Mouse (Mus musculus): ENCODE results near the gene Dcst1. TPM values are rescaled to one million over a fixed set of nuclear protein-coding genes. Genes with fewer than 3 reads are reported as not detected.

Gene Dcst1
- polyA plus RNA-seq, 1 experiment from 2014 or later, result 0.23 TPM

DNA sequence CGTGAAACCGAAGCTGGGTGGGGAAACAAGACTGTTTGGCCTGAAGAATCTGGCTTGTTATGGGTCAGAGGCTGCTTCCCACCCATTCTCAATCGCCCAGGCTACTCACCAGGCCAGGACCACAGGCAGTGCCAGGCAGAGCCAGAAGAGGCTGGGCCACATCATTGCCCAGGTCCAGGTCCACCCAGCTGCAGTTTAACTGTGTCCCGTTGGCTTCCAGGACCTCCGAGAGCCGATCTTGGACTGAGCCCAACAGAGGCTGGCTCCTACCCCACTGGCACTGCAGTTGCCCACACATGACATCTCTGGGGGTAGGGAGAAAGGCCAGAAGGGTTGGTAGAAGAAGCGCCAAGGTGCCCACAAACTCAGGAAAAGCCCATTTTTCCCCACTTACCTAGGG, 21.8 kb downstream of the Dcst1 start:
- no peak overlapping the region for H3K27ac ChIP-seq (ENCODE audit: low read depth, low read length)
- H3K36me3 ChIP-seq (ENCODE audit: control insufficient read depth, insufficient read depth, low read length), result no peaks in the 10 kb centered on the region
- no peak for DNase-seq (ENCODE audit: low spot score, missing footprints)
- H3K4me1 ChIP-seq (ENCODE audit: control insufficient read depth, insufficient read depth, low read length), result peaks cover 12% of the 10 kb centered on the region
- no peak overlapping the region for H3K9ac ChIP-seq (ENCODE audit: low read length)
- H3K4me2 ChIP-seq, result no peak overlapping the region
- WGBS, result 88% methylated on average over 7 of the region's 7 CpGs
- peaks cover 4% of the 10 kb centered on the region; the same call in 1 of the 2 replicates for H3K27me3 ChIP-seq (ENCODE audit: control insufficient read depth, insufficient read depth, low read length)
- no peak overlapping the region for H3K4me3 ChIP-seq (ENCODE audit: low read depth, low read length)
- ATAC-seq (ENCODE audit: low FRiP score), result no peak
- H3K9me3 ChIP-seq (ENCODE audit: control insufficient read depth, low read length), result no peaks in the 10 kb centered on the region

DNA sequence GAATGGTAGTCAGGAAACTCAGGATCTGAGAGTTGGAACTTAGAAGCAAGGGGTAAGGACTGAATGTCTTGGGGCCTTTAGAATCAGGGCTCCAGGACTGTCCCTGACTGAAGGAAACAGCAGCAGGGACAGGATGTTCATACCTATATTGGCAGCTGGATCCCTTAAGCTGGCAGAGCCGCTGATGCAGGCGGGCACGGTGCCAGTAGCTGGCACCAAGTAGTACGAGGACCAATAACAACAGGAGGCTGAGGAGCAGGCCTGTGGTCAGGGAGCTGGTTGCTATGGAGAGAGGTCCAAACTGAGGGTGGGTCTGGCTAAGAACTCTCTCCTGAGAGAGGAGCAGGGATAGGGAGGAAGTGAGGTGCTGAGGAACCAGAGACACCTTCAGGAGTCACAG, 23.3 kb downstream of the Dcst1 start:
- Histone ChIP-seq H3K4me1 (ENCODE audit: control insufficient read depth, insufficient read depth, low read length) (peaks cover 19% of the 10 kb centered on the region), H3K4me3 (ENCODE audit: low read depth, low read length) (no peak overlapping the region), H3K36me3 (ENCODE audit: control insufficient read depth, insufficient read depth, low read length) (no peaks in the 10 kb centered on the region), H3K27ac (ENCODE audit: low read depth, low read length) (no peak overlapping the region), H3K4me2 (no peak overlapping the region), H3K27me3 (ENCODE audit: control insufficient read depth, insufficient read depth, low read length) (no peaks in the 10 kb centered on the region), H3K9ac (ENCODE audit: low read length) (no peak overlapping the region), H3K9me3 (ENCODE audit: control insufficient read depth, low read length) (no peaks in the 10 kb centered on the region)
- no peak for ATAC-seq (ENCODE audit: low FRiP score)
- 95% methylated on average over 4 of the region's 4 CpGs for WGBS
- DNase-seq (ENCODE audit: low spot score, missing footprints), result no peak

DNA sequence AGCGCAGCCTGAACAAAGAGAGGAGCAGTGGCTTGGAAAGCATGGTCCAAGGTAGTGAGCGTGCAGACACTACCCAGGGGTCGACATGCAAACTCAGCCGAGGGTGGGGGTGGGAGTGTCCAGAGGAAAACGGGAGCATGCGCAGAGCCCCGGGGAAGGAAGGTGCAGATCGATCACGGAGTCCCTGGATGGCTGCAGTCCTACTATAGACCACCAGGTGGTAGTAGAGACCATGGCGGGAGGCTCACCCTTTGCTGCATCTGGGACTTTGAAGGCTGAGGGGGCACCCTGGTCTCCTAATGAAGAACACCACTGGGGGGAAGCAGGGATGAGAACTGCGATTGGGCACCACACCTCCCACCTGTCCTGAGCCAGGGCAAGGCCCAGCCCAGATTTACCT, 24.6 kb downstream of the Dcst1 start:
- Histone ChIP-seq H3K27me3 (ENCODE audit: control insufficient read depth, insufficient read depth, low read length) (no peaks in the 10 kb centered on the region), H3K4me1 (ENCODE audit: control insufficient read depth, insufficient read depth, low read length) (peaks cover 26% of the 10 kb centered on the region), H3K4me2 (peak overlapping the region; percentile 51), H3K4me3 (ENCODE audit: low read depth, low read length) (peak overlapping the region; percentile 18; the same call in 1 of the 2 replicates), H3K9ac (ENCODE audit: low read length) (0 out of 2 replicates have a peak overlapping the region, but pooled peaks have one; percentile 44), H3K9me3 (ENCODE audit: control insufficient read depth, low read length) (no peaks in the 10 kb centered on the region), H3K36me3 (ENCODE audit: control insufficient read depth, insufficient read depth, low read length) (no peaks in the 10 kb centered on the region), H3K27ac (ENCODE audit: low read depth, low read length) (no peak overlapping the region)
- 2% methylated on average over 11 of the region's 11 CpGs for WGBS
- peak; percentile 99 for DNase-seq (ENCODE audit: low spot score, missing footprints)
- ATAC-seq (ENCODE audit: low FRiP score), result peak; percentile 57

DNA sequence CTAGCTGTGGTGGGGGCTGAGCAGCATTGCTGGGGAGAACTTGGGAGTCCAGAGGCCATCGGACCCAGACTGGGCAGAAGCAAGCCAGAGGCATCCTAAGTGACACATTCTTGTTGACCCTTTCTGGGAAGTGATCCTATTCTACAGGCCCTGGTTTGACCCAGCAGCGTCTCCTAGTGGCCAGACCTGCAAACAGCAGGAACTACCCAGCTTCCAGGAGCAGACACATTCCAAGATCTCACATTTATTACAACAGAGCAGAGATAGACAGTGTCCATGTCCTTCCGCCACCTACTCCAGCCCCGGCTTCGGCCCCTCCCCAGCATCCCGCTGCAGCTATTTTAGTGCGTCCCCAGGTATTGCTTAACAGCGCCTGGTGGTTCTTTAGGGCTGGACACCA, 25.6 kb downstream of the Dcst1 start:
- Histone ChIP-seq H3K4me2 (peak overlapping the region; percentile 5; the same call in 1 of the 2 replicates), H3K9ac (ENCODE audit: low read length) (no peak overlapping the region), H3K9me3 (ENCODE audit: control insufficient read depth, low read length) (no peaks in the 10 kb centered on the region), H3K4me3 (ENCODE audit: low read depth, low read length) (no peak overlapping the region), H3K36me3 (ENCODE audit: control insufficient read depth, insufficient read depth, low read length) (no peaks in the 10 kb centered on the region), H3K4me1 (ENCODE audit: control insufficient read depth, insufficient read depth, low read length) (peaks cover 26% of the 10 kb centered on the region), H3K27me3 (ENCODE audit: control insufficient read depth, insufficient read depth, low read length) (peaks cover 5% of the 10 kb centered on the region; the same call in 1 of the 2 replicates), H3K27ac (ENCODE audit: low read depth, low read length) (no peak overlapping the region)
- ATAC-seq (ENCODE audit: low FRiP score) (0 out of 2 replicates have a peak, but pooled peaks have one; percentile 3), DNase-seq (ENCODE audit: low spot score, missing footprints) (peak; percentile 99)
- 29% methylated on average over 8 of the region's 8 CpGs for WGBS

DNA sequence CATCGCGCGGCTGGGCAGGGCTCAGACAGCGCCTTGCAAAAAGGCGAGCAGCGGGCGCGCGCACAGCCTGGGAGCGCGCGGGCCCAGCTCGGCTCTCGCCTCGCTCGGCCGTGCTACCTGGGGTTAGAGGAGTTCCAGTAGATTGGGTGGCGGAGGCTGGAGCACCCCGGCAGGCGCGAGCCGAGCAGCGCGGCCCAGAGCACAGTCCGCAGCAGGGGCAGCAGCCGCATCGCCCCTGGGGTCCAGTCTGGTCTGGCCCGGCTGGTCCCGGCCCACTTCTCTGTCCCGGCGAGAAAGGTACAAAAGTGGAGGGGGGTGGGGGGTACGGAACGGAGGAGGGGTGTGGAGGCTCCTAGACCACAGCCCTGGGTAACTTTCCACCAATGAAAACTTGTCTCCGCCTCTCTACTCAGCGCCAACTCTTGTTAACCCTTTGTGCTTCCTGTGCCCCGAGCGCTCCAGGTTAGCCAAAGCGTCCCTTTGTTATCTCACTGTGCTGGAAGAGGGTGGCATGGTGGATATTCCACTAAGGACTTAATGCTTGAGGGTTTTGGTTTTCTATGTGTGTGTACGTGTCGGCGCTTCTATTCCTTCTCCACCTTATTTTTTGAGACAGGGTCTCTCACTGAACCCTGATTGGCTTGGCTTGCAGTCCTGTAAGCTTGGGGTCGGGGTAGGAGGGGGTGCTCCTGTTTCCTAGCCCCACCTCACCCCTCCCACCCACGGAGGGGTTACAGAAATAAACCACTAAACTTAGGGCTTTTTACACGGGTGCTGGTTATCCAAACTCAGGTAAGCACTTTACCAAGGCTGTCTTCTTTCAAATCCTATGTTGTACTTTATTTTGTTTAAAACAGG, 27.1 kb downstream of the Dcst1 start, which contains the start of gene Efna4:
Gene Efna4 (minus strand): TSS at position 308 of the 858 bp plus-strand sequence.
- H3K9ac ChIP-seq (ENCODE audit: low read length), result peak within 1 kb of the TSS; percentile 90
- under 1% methylated on average over 44 of the region's 44 CpGs for WGBS
- ATAC-seq (ENCODE audit: low FRiP score), result peak; percentile 79
- no peaks in the 10 kb centered on the region for H3K9me3 ChIP-seq (ENCODE audit: control insufficient read depth, low read length)
- peak within 1 kb of the TSS; percentile 68 for H3K4me3 ChIP-seq (ENCODE audit: low read depth, low read length)
- H3K27me3 ChIP-seq (ENCODE audit: control insufficient read depth, insufficient read depth, low read length), result peaks cover 5% of the 10 kb centered on the region; the same call in 1 of the 2 replicates
- H3K36me3 ChIP-seq (ENCODE audit: control insufficient read depth, insufficient read depth, low read length), result no peaks in the 10 kb centered on the region
- peak; percentile 97 for DNase-seq (ENCODE audit: low spot score, missing footprints)
- H3K27ac ChIP-seq (ENCODE audit: low read depth, low read length), result peak within 1 kb of the TSS; percentile 60; the same call in 1 of the 2 replicates
- H3K4me2 ChIP-seq, result peak within 1 kb of the TSS; percentile 55
- peaks cover 28% of the 10 kb centered on the region for H3K4me1 ChIP-seq (ENCODE audit: control insufficient read depth, insufficient read depth, low read length)

DNA sequence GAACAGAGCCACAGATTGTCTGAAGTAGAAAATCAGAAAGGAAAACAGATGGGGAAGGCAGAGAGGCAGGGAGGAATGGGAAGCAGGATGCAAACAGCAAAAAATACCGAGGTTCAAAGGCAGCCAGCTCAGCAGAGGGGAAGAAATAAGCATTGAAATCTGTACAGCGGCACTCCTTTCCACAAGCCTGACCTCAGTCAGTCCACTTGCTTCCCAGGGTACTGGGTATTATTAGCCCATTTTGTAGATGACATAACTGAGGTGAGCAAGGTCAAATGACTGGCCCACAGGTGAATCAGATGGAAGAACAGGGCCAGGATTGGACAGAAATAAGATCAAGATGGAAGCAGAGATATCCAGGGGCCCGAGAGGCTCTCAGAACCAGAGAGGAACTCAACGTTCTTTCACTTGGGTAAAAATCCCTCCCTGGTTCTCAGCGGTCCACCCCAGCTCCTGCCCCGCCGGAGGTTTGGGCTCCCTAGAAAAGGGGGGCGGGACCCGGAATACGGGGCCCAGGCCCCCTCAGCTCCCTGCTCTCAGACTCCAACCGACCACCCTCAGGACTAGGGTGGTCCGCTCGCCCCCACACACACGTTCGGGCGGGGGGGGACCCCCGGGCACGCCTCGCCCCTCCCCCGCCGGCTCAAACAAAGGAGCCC, 27.9 kb downstream of the Dcst1 start:
- DNase-seq (ENCODE audit: low spot score, missing footprints) (peak; percentile 90), ATAC-seq (ENCODE audit: low FRiP score) (no peak; the same call in 1 of the 2 replicates)
- Histone ChIP-seq H3K9ac (ENCODE audit: low read length) (peak overlapping the region; percentile 90), H3K4me2 (peak overlapping the region; percentile 55), H3K4me3 (ENCODE audit: low read depth, low read length) (peak overlapping the region; percentile 68), H3K4me1 (ENCODE audit: control insufficient read depth, insufficient read depth, low read length) (peaks cover 36% of the 10 kb centered on the region), H3K27ac (ENCODE audit: low read depth, low read length) (peak overlapping the region; percentile 60; the same call in 1 of the 2 replicates), H3K36me3 (ENCODE audit: control insufficient read depth, insufficient read depth, low read length) (no peaks in the 10 kb centered on the region), H3K9me3 (ENCODE audit: control insufficient read depth, low read length) (no peaks in the 10 kb centered on the region), H3K27me3 (ENCODE audit: control insufficient read depth, insufficient read depth, low read length) (peaks cover 5% of the 10 kb centered on the region; the same call in 1 of the 2 replicates)
- WGBS, result under 1% methylated on average over 21 of the region's 21 CpGs

DNA sequence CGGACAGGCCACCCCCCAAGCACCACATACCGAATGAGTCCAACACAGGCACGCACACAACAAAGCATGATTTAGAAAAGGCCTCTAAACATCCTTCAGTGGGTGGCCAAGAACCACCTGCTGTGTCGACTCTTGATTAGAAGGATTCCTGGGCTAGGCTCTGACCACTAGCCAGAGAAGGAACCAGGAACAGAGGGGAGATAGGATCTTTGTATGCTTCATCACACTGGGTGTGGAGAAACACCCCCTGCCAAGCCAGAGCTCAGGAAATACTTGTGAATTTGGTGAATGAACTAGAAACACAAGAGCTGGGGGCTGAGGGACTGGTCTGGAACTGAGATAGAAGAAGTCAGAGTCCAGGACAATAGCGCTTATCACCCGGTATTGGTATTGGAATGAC, 28.5 kb downstream of the Dcst1 start:
- H3K9ac ChIP-seq (ENCODE audit: low read length), result peak overlapping the region; percentile 90
- no peak for ATAC-seq (ENCODE audit: low FRiP score)
- no peak overlapping the region for H3K27ac ChIP-seq (ENCODE audit: low read depth, low read length)
- 3% methylated on average over 6 of the region's 6 CpGs for WGBS
- DNase-seq (ENCODE audit: low spot score, missing footprints), result peak; percentile 91
- H3K4me2 ChIP-seq, result peak overlapping the region; percentile 55
- H3K4me1 ChIP-seq (ENCODE audit: control insufficient read depth, insufficient read depth, low read length), result peaks cover 41% of the 10 kb centered on the region
- no peaks in the 10 kb centered on the region for H3K36me3 ChIP-seq (ENCODE audit: control insufficient read depth, insufficient read depth, low read length)
- H3K4me3 ChIP-seq (ENCODE audit: low read depth, low read length), result peak overlapping the region; percentile 68
- peaks cover 9% of the 10 kb centered on the region; the same call in 1 of the 2 replicates for H3K27me3 ChIP-seq (ENCODE audit: control insufficient read depth, insufficient read depth, low read length)
- H3K9me3 ChIP-seq (ENCODE audit: control insufficient read depth, low read length), result no peaks in the 10 kb centered on the region

DNA sequence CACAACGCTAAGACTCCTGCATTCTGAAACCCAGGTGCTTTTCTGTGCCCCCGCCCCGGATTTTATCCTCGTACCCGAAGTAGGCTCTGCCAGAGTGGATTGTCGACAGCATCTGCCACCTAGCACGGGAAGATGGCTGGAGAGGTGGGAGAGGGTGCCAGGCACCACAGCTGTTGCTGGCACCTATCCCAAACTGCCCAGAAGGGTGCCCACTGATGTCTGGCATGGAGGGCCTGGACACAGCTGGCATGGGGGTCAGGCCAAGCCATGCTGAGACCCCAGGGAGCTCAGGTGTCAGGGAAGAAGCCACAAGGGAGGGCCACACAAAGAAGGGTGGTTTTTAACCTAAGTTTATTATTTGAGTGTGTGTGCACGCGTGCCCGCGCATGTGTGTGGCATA, 32.0 kb downstream of the Dcst1 start:
- peaks cover 14% of the 10 kb centered on the region; the same call in 1 of the 2 replicates for H3K27me3 ChIP-seq (ENCODE audit: control insufficient read depth, insufficient read depth, low read length)
- no peaks in the 10 kb centered on the region for H3K36me3 ChIP-seq (ENCODE audit: control insufficient read depth, insufficient read depth, low read length)
- WGBS, result 63% methylated on average over 11 of the region's 11 CpGs
- peaks cover 38% of the 10 kb centered on the region for H3K4me1 ChIP-seq (ENCODE audit: control insufficient read depth, insufficient read depth, low read length)
- no peaks in the 10 kb centered on the region for H3K9me3 ChIP-seq (ENCODE audit: control insufficient read depth, low read length)
- ATAC-seq (ENCODE audit: low FRiP score) (no peak), DNase-seq (ENCODE audit: low spot score, missing footprints) (no peak)
- peak overlapping the region; percentile 17; the same call in 1 of the 2 replicates for H3K9ac ChIP-seq (ENCODE audit: low read length)
- H3K4me3 ChIP-seq (ENCODE audit: low read depth, low read length), result no peak overlapping the region
- H3K4me2 ChIP-seq, result no peak overlapping the region
- no peak overlapping the region for H3K27ac ChIP-seq (ENCODE audit: low read depth, low read length)

Data from midbrain, embryonic 11.5 days (tissue).